Mouse (Mus musculus) spleen, adult 2 months (tissue): ENCODE results near the gene Ric1. TPM values are rescaled to one million over a fixed set of nuclear protein-coding genes. Genes with fewer than 3 reads are reported as not detected.

Source experiments
- DNase-seq, 2 experiments: peaks; one replicate each; pipeline versions ENCODE4 v3.0.0 to v3.0.0-alpha.2; 2012 to 2021; ENCODE audit warnings: low spot score in 2 of 2, low read depth in 1 of 2
- H3K27ac ChIP-seq: fragments of 200-500 bp; 2 replicates; pipeline ENCODE4 v1.5.1; 2012; ENCODE audit warnings: low read length, inconsistent platforms; ENCODE audit not compliant: insufficient read depth
- H3K27me3 ChIP-seq: fragments of 200-500 bp; 2 replicates; pipeline ENCODE4 v1.6.1; 2012; ENCODE audit warnings: mild to moderate bottlenecking, moderate library complexity, low read length, inconsistent platforms; ENCODE audit not compliant: control insufficient read depth, insufficient read depth
- H3K36me3 ChIP-seq: fragments of 200-500 bp; 2 replicates; pipeline ENCODE4 v1.6.1; 2012; ENCODE audit warnings: mild to moderate bottlenecking, low read length, inconsistent platforms; ENCODE audit not compliant: control insufficient read depth, insufficient read depth
- H3K4me1 ChIP-seq: fragments of 200-500 bp; 2 replicates; pipeline ENCODE4 v1.6.1; 2011; ENCODE audit warnings: inconsistent platforms; ENCODE audit not compliant: control insufficient read depth, insufficient read depth, insufficient read length
- H3K4me3 ChIP-seq: fragments of 200-500 bp; 2 replicates; pipeline ENCODE4 v1.5.1; 2011; ENCODE audit warnings: mild to moderate bottlenecking, inconsistent platforms; ENCODE audit not compliant: insufficient read depth, insufficient read length; ENCODE audit errors: extremely low read depth
- CTCF ChIP-seq: fragments of 200-500 bp; IDR thresholded peaks from 2 replicates; pipeline ENCODE4 v1.5.1; 2011; ENCODE audit warnings: mild to moderate bottlenecking, inconsistent platforms; ENCODE audit not compliant: insufficient read depth, insufficient read length, insufficient replicate concordance; ENCODE audit errors: extremely low read depth
- POLR2A ChIP-seq: fragments of 200-500 bp; IDR thresholded peaks from 2 replicates; pipeline ENCODE4 v1.6.1; 2011; ENCODE audit warnings: low read depth, low read length, inconsistent platforms
- WGBS: fragments of 180-500 bp; shearing (Covaris S2); methylation state at CpG from one replicate; pipeline ENCODE4 v1.1.7; 2018; 5-methylcytosine and 5-hydroxymethylcytosine counted together
- polyA plus RNA-seq: library from polyadenylated mRNA; depleted of rRNA; stranded (reverse); fragments of >200 nt; gene quantifications from 2 replicates; pipeline ENCODE4 v1.2.3, GENCODE M21; 2012

Ric1 gene
- polyA plus RNA-seq, 1 experiment: 6.7 TPM

GRCm38 (mm10) chr19:29488073-29488390 lies 34.0 kb upstream of the Ric1 start:
- WGBS: 22% methylated on average over 6 of the region's 6 CpGs
- Histone ChIP-seq H3K4me1 (peaks cover 33% of the 10 kb centered on the region), H3K36me3 (no peaks in the 10 kb centered on the region), H3K27me3 (no peaks in the 10 kb centered on the region), H3K27ac (peak overlapping the region; percentile 94), H3K4me3 (no peak overlapping the region)
- no peak for DNase-seq
- TF ChIP-seq POLR2A: no peak
- TF ChIP-seq CTCF: no peak

DNA sequence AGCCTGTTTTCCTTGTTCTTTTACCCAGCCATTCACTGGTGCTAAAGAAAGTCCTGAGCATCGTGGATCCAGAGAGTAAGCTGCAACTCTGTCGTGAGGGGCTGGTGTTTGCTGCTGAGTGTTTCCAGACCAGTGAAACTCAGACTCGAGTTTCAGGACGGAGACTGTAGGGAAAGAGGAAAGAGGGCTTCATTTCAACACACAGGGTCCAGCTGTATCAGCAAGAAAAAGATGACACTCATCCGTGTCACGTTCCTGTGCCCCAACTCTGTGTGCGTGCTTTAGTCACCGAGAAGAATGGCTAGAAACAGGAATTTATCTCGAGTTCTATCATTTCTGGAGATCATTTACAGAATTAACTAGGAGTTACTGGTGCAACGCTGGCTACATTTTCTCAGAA lies 33.7 kb upstream of the Ric1 start:
- Histone ChIP-seq H3K4me1 (peaks cover 35% of the 10 kb centered on the region), H3K36me3 (no peaks in the 10 kb centered on the region), H3K4me3 (no peak overlapping the region), H3K27me3 (no peaks in the 10 kb centered on the region), H3K27ac (peak overlapping the region; percentile 44)
- no peak for DNase-seq
- TF ChIP-seq POLR2A (no peak), CTCF (no peak)
- 59% methylated on average over 10 of the region's 10 CpGs for WGBS

GRCm38 (mm10) chr19:29489785-29490284 lies 32.2 kb upstream of the Ric1 start:
- peaks cover 32% of the 10 kb centered on the region for H3K4me1 ChIP-seq
- no peaks in the 10 kb centered on the region for H3K27me3 ChIP-seq
- WGBS: 86% methylated on average over 3 of the region's 3 CpGs
- no peak for TF ChIP-seq CTCF
- TF ChIP-seq POLR2A: no peak
- DNase-seq: no peak
- H3K27ac ChIP-seq: no peak overlapping the region
- no peaks in the 10 kb centered on the region for H3K36me3 ChIP-seq
- no peak overlapping the region for H3K4me3 ChIP-seq

- 43% methylated on average over 9 of the region's 9 CpGs for WGBS
- peak; percentile 46 to 58 for DNase-seq
- TF ChIP-seq POLR2A (no peak), CTCF (no peak)
- peaks cover 34% of the 10 kb centered on the region; the same call in 1 of the 2 replicates for H3K4me1 ChIP-seq
- H3K4me3 ChIP-seq: no peak overlapping the region
- H3K27me3 ChIP-seq: no peaks in the 10 kb centered on the region
- H3K36me3 ChIP-seq: no peaks in the 10 kb centered on the region
- H3K27ac ChIP-seq: no peak overlapping the region
Measured at GRCm38 (mm10) chr19:29491467-29491866, 30.6 kb upstream of the Ric1 start.

DNA sequence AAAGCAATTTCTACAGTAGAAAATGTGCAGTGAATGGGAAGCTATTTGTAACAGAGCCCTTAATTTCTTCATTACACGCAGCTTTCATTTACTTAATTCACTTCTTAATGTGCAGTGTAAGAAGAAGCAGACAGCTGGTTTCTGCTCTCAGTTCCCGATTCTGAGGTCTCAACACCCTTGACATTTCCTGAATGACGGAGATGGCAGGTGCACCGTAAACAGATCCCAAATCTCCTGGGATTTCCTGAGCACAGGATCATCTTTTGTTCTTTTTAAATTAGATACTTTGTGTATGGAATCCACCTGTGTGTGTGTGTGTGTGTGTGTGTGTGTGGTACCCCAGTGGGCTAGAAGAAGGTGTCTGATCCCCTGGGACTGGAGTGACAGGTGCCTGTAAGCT lies 27.6 kb upstream of the Ric1 start:
- Histone ChIP-seq H3K27me3 (no peaks in the 10 kb centered on the region), H3K4me1 (peaks cover 20% of the 10 kb centered on the region; the same call in 1 of the 2 replicates), H3K36me3 (no peaks in the 10 kb centered on the region), H3K4me3 (no peak overlapping the region), H3K27ac (no peak overlapping the region)
- DNase-seq: peak in 1 of 2 experiments; percentile 59
- TF ChIP-seq POLR2A (no peak), CTCF (no peak)
- WGBS: 31% methylated on average over 4 of the region's 4 CpGs

DNA sequence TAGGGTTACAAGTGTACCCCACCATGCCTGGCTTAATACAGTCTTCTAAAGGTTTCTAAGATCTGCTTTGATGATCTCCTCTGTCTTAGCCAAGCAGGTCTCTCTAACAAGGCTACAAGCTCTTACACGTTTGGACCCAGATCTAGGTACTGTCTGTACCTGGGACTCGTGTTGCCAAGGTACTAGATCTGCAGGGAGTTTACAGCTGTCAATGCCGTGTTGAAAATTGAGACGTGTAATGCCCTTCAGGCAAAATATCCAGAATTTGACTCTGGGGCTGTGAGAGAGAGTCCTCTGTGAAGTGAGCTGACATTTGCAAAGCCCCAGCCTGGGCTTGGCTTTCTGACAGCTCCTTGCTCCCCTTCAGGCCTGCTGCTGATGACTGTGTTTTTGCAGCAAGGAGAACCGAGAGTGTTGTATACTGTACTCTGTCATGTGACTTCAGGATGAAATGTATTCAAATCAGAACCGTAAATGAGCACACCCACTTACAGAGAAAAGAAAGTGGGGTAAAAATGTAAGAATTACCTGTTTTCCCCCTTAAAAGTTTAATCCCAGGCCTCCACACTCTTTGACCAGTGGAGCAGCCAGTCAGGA lies 26.0 kb upstream of the Ric1 start:
- peaks cover 23% of the 10 kb centered on the region; the same call in 1 of the 2 replicates for H3K4me1 ChIP-seq
- no peak for TF ChIP-seq CTCF
- no peak for TF ChIP-seq POLR2A

GRCm38 (mm10) chr19:29496786-29497557 lies 25.1 kb upstream of the Ric1 start:
- no peak for DNase-seq
- H3K4me3 ChIP-seq: no peak overlapping the region
- H3K4me1 ChIP-seq: peaks cover 23% of the 10 kb centered on the region; the same call in 1 of the 2 replicates
- WGBS: 63% methylated on average over 7 of the region's 7 CpGs
- H3K27me3 ChIP-seq: no peaks in the 10 kb centered on the region
- TF ChIP-seq CTCF (no peak), POLR2A (no peak)
- H3K36me3 ChIP-seq: no peaks in the 10 kb centered on the region
- H3K27ac ChIP-seq: 0 out of 2 replicates have a peak overlapping the region, but pooled peaks have one; percentile 10

More for the DNA sequence above, 26.0 kb upstream of the Ric1 start:
- Histone ChIP-seq H3K27ac (peak overlapping the region; percentile 80), H3K36me3 (no peaks in the 10 kb centered on the region), H3K27me3 (no peaks in the 10 kb centered on the region), H3K4me3 (no peak overlapping the region)
- 65% methylated on average over 6 of the region's 6 CpGs for WGBS
- DNase-seq: peak; percentile 33 to 61
